ENCODE assay signal across 22 mouse cellular contexts in the genomic region with DNA sequence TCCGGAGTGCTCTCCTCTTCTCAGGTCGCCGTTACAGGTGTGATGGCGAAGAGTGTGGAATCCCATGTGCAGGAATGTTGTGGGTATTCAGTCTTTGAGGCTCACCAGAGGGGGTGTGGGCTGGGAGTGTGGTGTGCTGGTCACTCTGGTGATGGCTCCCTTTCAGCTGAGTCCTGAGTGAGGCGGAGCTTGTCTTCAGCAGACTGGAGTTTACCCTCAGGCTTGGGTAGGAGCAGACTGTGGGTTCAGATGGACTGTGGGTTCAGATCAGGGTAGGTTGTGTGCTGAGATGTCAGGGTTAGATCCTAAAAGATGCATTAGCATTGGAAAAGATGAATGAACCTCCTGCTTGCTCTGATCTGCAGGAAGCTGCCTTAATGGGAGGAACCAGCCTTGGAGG. TPM values are rescaled to one million over a fixed set of nuclear protein-coding genes. Genes with fewer than 3 reads are reported as not detected.
DNase-seq lines count a peak whose midpoint lies in the region; ATAC-seq and TF ChIP-seq lines count a peak whose summit lies in the region.
"Had no signal": no experiment of that assay in that cellular context is flagged by ENCODE, and none has a peak within 500 bp of the region (broad histone marks: within the 10 kb centered on the region; RNA-seq: fewer than 3 reads in every experiment).

No protein-coding gene starts in this region.

- H3K36me3 ChIP-seq in stomach, embryonic 16.5 days (ENCODE audit: control insufficient read depth, insufficient read depth, low read length), result no peaks in the 10 kb centered on the region
- H3K36me3 ChIP-seq in stomach, postnatal 0 days (ENCODE audit: control insufficient read depth, insufficient read depth, low read length), result no peaks in the 10 kb centered on the region
- no peaks in the 10 kb centered on the region for H3K36me3 ChIP-seq in ES-Bruce4 (ENCODE audit: control insufficient read depth, insufficient read depth, low read length, poor library complexity, severe bottlenecking)
- H3K36me3 ChIP-seq in ES-E14 (ENCODE audit: control insufficient read depth, insufficient read depth, low read length, poor library complexity, severe bottlenecking), result no peaks in the 10 kb centered on the region
- H3K36me3 ChIP-seq: embryonic facial prominence, embryonic 12.5 days; forebrain, embryonic 15.5 days had no signal

- no peak for TF ChIP-seq POLR2A in ES-Bruce4 (IDR thresholded peaks at IDR 0.05; ENCODE audit: insufficient read depth, low read length)

- H3K4me3 ChIP-seq in stomach, embryonic 16.5 days (replicated peaks; ENCODE audit: low read length), result no peak overlapping the region
- H3K4me3 ChIP-seq in stomach, postnatal 0 days (ENCODE audit: low read depth, low read length), result no peak overlapping the region
- H3K4me3 ChIP-seq in ES-Bruce4 (ENCODE audit: low read depth, low read length) (no peak overlapping the region), ES-E14 (ENCODE audit: insufficient read depth in 1 of 2, low read depth in 1 of 2, low read length in 2 of 2, poor library complexity in 1 of 2, severe bottlenecking in 1 of 2) (peak overlapping the region in 1 of 2 experiments; percentile 1; a peak in 1 of 4 replicates)
- H3K4me3 ChIP-seq: embryonic facial prominence, embryonic 10.5 days; embryonic facial prominence, embryonic 12.5 days; forebrain, embryonic 13.5 days; forebrain, embryonic 15.5 days had no signal

- H3K4me1 ChIP-seq in stomach, embryonic 16.5 days (ENCODE audit: control insufficient read depth, insufficient read depth, low read length), result peaks cover 40% of the 10 kb centered on the region
- H3K4me1 ChIP-seq in stomach, postnatal 0 days (replicated peaks; ENCODE audit: control insufficient read depth, insufficient read depth), result 0 out of 2 replicates have a peak, but pooled peaks cover 7% of the 10 kb centered on the region
- H3K4me1 ChIP-seq in ES-Bruce4 (ENCODE audit: control insufficient read depth, insufficient read depth, low read length), result peaks cover 26% of the 10 kb centered on the region
- peaks cover 13 to 47% of the 10 kb centered on the region in 2 experiments; a peak in 3 of 4 replicates for H3K4me1 ChIP-seq in ES-E14 (ENCODE audit: control insufficient read depth in 2 of 2, insufficient read depth in 2 of 2, low read length in 2 of 2, poor library complexity in 1 of 2)
- H3K4me1 ChIP-seq: forebrain, embryonic 13.5 days had no signal

- no peak for TF ChIP-seq CTCF in stomach, postnatal 0 days (IDR thresholded peaks at IDR 0.05; ENCODE audit: low read depth)
- TF ChIP-seq CTCF in ES-Bruce4 (IDR thresholded peaks at IDR 0.05; ENCODE audit: low read depth, low read length), result no peak

- no peaks in the 10 kb centered on the region for H3K27me3 ChIP-seq in stomach, embryonic 16.5 days (ENCODE audit: control insufficient read depth, insufficient read depth, low read length)
- no peaks in the 10 kb centered on the region for H3K27me3 ChIP-seq in stomach, postnatal 0 days (ENCODE audit: control insufficient read depth, insufficient read depth, low read length)
- no peaks in the 10 kb centered on the region for H3K27me3 ChIP-seq in ES-Bruce4 (ENCODE audit: control insufficient read depth, insufficient read depth, low read length, poor library complexity, severe bottlenecking)
- H3K27me3 ChIP-seq: embryonic facial prominence, embryonic 12.5 days; forebrain, embryonic 13.5 days; forebrain, embryonic 15.5 days had no signal

- no peak for DNase-seq in stomach, postnatal 0 days (ENCODE audit: low spot score)
- no peak for DNase-seq in ES-E14 (ENCODE audit: low read depth, low spot score)
- peak; percentile 70 for DNase-seq in ZHBTc4 (ENCODE audit: low read depth, low spot score)
- no peak for DNase-seq in adrenal gland, postnatal 36 days
- no peak for DNase-seq in thymus, postnatal 25 days
- no peak for DNase-seq in kidney, adult 18-20 months
- DNase-seq: adrenal gland, adult 2 months; adrenal gland, postnatal 10 days; adrenal gland, postnatal 25 days; cerebellum, adult 11-12 months; cerebellum, adult 2 months; cerebellum, adult 9-10 months; cerebellum, postnatal 10 days; cerebellum, postnatal 25 days; forebrain, postnatal 0 days had no signal

- 0 out of 2 replicates have a peak overlapping the region, but pooled peaks have one; percentile 6 for H3K27ac ChIP-seq in stomach, embryonic 16.5 days (ENCODE audit: low read length)
- H3K27ac ChIP-seq in stomach, postnatal 0 days (replicated peaks), result no peak overlapping the region
- peak overlapping the region; percentile 43 for H3K27ac ChIP-seq in ES-Bruce4 (ENCODE audit: insufficient read depth, low read length)
- H3K27ac ChIP-seq in ES-E14 (ENCODE audit: insufficient read depth, low read depth, low read length, poor library complexity, severe bottlenecking), result peak overlapping the region; percentile 72; the same call in 1 of the 2 replicates
- H3K27ac ChIP-seq: embryonic facial prominence, embryonic 10.5 days; embryonic facial prominence, embryonic 12.5 days; forebrain, embryonic 13.5 days; forebrain, embryonic 15.5 days had no signal

- no peak overlapping the region for H3K9ac ChIP-seq in stomach, embryonic 16.5 days (ENCODE audit: low read length)
- H3K9ac ChIP-seq in stomach, postnatal 0 days (ENCODE audit: low read length), result no peak overlapping the region
- H3K9ac ChIP-seq in ES-Bruce4 (ENCODE audit: low read depth, poor library complexity, severe bottlenecking), result no peak overlapping the region
- 0 out of 2 replicates have a peak overlapping the region, but pooled peaks have one; percentile 35 for H3K9ac ChIP-seq in ES-E14 (ENCODE audit: insufficient read depth, low read depth, low read length, poor library complexity, severe bottlenecking)
- H3K9ac ChIP-seq: embryonic facial prominence, embryonic 12.5 days; forebrain, embryonic 13.5 days; forebrain, embryonic 15.5 days; forebrain, postnatal 0 days had no signal

- no peak for ATAC-seq in stomach, embryonic 16.5 days (ENCODE audit: insufficient read depth, low FRiP score)
- ATAC-seq in stomach, postnatal 0 days (ENCODE audit: low FRiP score, low TSS enrichment), result no peak
- ATAC-seq: forebrain, embryonic 13.5 days; forebrain, embryonic 15.5 days; forebrain, postnatal 0 days had no signal

- in situ Hi-C loops in ES-E14 (cut with MboI; ENCODE audit: low sequenced_read_pairs in 2 of 2, unreplicated experiment in 2 of 2), result no loop called here

- H3K9me3 ChIP-seq in stomach, embryonic 16.5 days (replicated peaks; ENCODE audit: control insufficient read depth, low read length), result no peaks in the 10 kb centered on the region
- H3K9me3 ChIP-seq in stomach, postnatal 0 days (ENCODE audit: control insufficient read depth, low read length), result no peaks in the 10 kb centered on the region
- H3K9me3 ChIP-seq in ES-Bruce4 (replicated peaks; ENCODE audit: control insufficient read depth, insufficient read depth, low read length, poor library complexity, severe bottlenecking) (no peaks in the 10 kb centered on the region), ES-E14 (ENCODE audit: control insufficient read depth, insufficient read depth, low read depth, low read length) (no peaks in the 10 kb centered on the region)
- H3K9me3 ChIP-seq: embryonic facial prominence, embryonic 10.5 days; embryonic facial prominence, embryonic 12.5 days; forebrain, embryonic 13.5 days; forebrain, embryonic 15.5 days had no signal

- 77% methylated on average over 5 of the region's 5 CpGs for WGBS in stomach, embryonic 16.5 days
- WGBS in stomach, postnatal 0 days, result 76% methylated on average over 5 of the region's 5 CpGs

- no peak overlapping the region for H3K4me2 ChIP-seq in stomach, embryonic 16.5 days (ENCODE audit: low read depth, low read length)
- no peak overlapping the region for H3K4me2 ChIP-seq in stomach, postnatal 0 days (replicated peaks; ENCODE audit: low read depth)
- H3K4me2 ChIP-seq: embryonic facial prominence, embryonic 12.5 days; forebrain, embryonic 13.5 days; forebrain, embryonic 15.5 days had no signal

- no peak for TF ChIP-seq EP300 in stomach, postnatal 0 days (optimal IDR thresholded peaks at IDR 0.05)
- TF ChIP-seq EP300 in ES-Bruce4 (IDR thresholded peaks at IDR 0.05; ENCODE audit: insufficient read depth, low read depth, low read length), result peak; percentile 67; the same call in 1 of the 2 replicates

TF ChIP-seq in ES-E14, 5 proteins besides CTCF, POLR2A, EP300 and RAD21:
- no peak for TF ChIP-seq ZC3H11A (IDR thresholded peaks at IDR 0.05; ENCODE audit: borderline replicate concordance, low read depth, low read length)
- no peak for TF ChIP-seq ZNF384 (IDR thresholded peaks at IDR 0.05; ENCODE audit: low read depth, low read length)
- no peak for TF ChIP-seq MAFK (IDR thresholded peaks at IDR 0.05; ENCODE audit: insufficient read depth, low read depth, low read length)
- TF ChIP-seq HCFC1 (IDR thresholded peaks at IDR 0.05; ENCODE audit: borderline replicate concordance, insufficient read depth, low read length), result no peak
- TF ChIP-seq CHD2 (IDR thresholded peaks at IDR 0.05; ENCODE audit: low read depth, low read length), result no peak
TF ChIP-seq in ES-E14: peak in this region for 0.

RNA-seq across cellular contexts. Expression of gene Dock1, which starts 29.5 kb away (rescaled TPM):
- polyA plus RNA-seq in stomach, embryonic 16.5 days (2015; fragmentation: Nextera tagmentation; extraction: Ambion mirVana), result 31.3 and 32.2 TPM in 2 replicates
- polyA plus RNA-seq in stomach, postnatal 0 days (2015; fragmentation: Nextera tagmentation; extraction: Ambion mirVana), result 8.5 TPM in 2 replicates
- 51.2 and 54.8 TPM in 2 replicates for polyA plus RNA-seq in ES-Bruce4 (2011; ENCODE audit: insufficient read depth, insufficient read length, low read depth, missing spikeins)
- 24.3 and 37.4 TPM in 2 replicates for total RNA-seq in ES-E14 (2012; rRNA removed)
- 100 to 1,000 TPM; 148 to 181 TPM for total RNA-seq in adrenal gland, postnatal 36 days (2021)
- total RNA-seq: MEL had no signal
